23 mouse cellular contexts compared by ENCODE assay signal in genomic region chr5:22452452-22452851, GRCm38 (mm10).
DNase-seq lines count a peak whose midpoint lies in the region; ATAC-seq and TF ChIP-seq lines count a peak whose summit lies in the region.
"Had no signal": no experiment of that assay in that cellular context is flagged by ENCODE, and none has a peak within 500 bp of the region (broad histone marks: within the 10 kb centered on the region; RNA-seq: fewer than 3 reads in every experiment).

No protein-coding gene starts in this region.

- no peaks in the 10 kb centered on the region for H3K9me3 ChIP-seq in hindbrain, embryonic 11.5 days (ENCODE audit: control insufficient read depth, low read length)
- H3K9me3 ChIP-seq in hindbrain, postnatal 0 days (ENCODE audit: low read length) = no peaks in the 10 kb centered on the region
- no peaks in the 10 kb centered on the region for H3K9me3 ChIP-seq in midbrain, embryonic 16.5 days (replicated peaks; ENCODE audit: control insufficient read depth, low read length, poor library complexity, severe bottlenecking)
- H3K9me3 ChIP-seq: embryonic facial prominence, embryonic 13.5 days; forebrain, embryonic 13.5 days; G1E; heart, embryonic 10.5 days; kidney, embryonic 15.5 days; stomach, embryonic 15.5 days had no signal

- DNase-seq in A20 (ENCODE audit: low read depth, low spot score) = peak; percentile 90
- peak; percentile 19 for DNase-seq in hindbrain, embryonic 11.5 days (ENCODE audit: low spot score)
- no peak for DNase-seq in hindbrain, postnatal 0 days (ENCODE audit: low spot score)
- no peak for DNase-seq in heart, postnatal 14 days
- no peak for DNase-seq in embryo, embryonic 9.5 days (ENCODE audit: extremely low spot score)
- DNase-seq in layer of hippocampus, adult 18-20 months (ENCODE audit: low spot score in 2 of 2) = no peak
- DNase-seq: adrenal gland, adult 2 months; cerebellum, adult 18-20 months; cerebellum, postnatal 14 days; liver, postnatal 0 days; thymus, postnatal 36 days had no signal

- 49% methylated on average over 9 of the region's 9 CpGs for WGBS in hindbrain, embryonic 11.5 days
- 20% methylated on average over 9 of the region's 9 CpGs for WGBS in hindbrain, postnatal 0 days
- WGBS in midbrain, embryonic 16.5 days = 52% methylated on average over 9 of the region's 9 CpGs

- no peak overlapping the region for H3K4me3 ChIP-seq in hindbrain, embryonic 11.5 days (ENCODE audit: low read depth, low read length)
- no peak overlapping the region for H3K4me3 ChIP-seq in hindbrain, postnatal 0 days (ENCODE audit: low read length)
- no peak overlapping the region for H3K4me3 ChIP-seq in midbrain, embryonic 16.5 days (ENCODE audit: low read depth, low read length)
- H3K4me3 ChIP-seq: embryonic facial prominence, embryonic 13.5 days; forebrain, embryonic 13.5 days; heart, embryonic 10.5 days; kidney, embryonic 15.5 days; stomach, embryonic 15.5 days had no signal

- H3K9ac ChIP-seq in hindbrain, embryonic 11.5 days (ENCODE audit: low read depth, low read length) = no peak overlapping the region
- no peak overlapping the region for H3K9ac ChIP-seq in hindbrain, postnatal 0 days (replicated peaks; ENCODE audit: low read length)
- no peak overlapping the region for H3K9ac ChIP-seq in midbrain, embryonic 16.5 days (ENCODE audit: low read depth, low read length)
- H3K9ac ChIP-seq: embryonic facial prominence, embryonic 13.5 days; forebrain, embryonic 13.5 days; kidney, embryonic 15.5 days; liver, postnatal 0 days; stomach, embryonic 15.5 days had no signal

- TF ChIP-seq CTCF in hindbrain, postnatal 0 days (IDR thresholded peaks at IDR 0.05; ENCODE audit: low read depth) = no peak

- no peaks in the 10 kb centered on the region for H3K4me1 ChIP-seq in hindbrain, embryonic 11.5 days (replicated peaks; ENCODE audit: control insufficient read depth, insufficient read depth, low read length)
- H3K4me1 ChIP-seq in hindbrain, postnatal 0 days (ENCODE audit: insufficient read depth, low read length) = no peaks in the 10 kb centered on the region
- H3K4me1 ChIP-seq in midbrain, embryonic 16.5 days (ENCODE audit: control insufficient read depth, insufficient read depth, low read length) = peaks cover 7% of the 10 kb centered on the region
- H3K4me1 ChIP-seq: embryonic facial prominence, embryonic 13.5 days; forebrain, embryonic 13.5 days; heart, embryonic 10.5 days; kidney, embryonic 15.5 days; stomach, embryonic 15.5 days had no signal

- H3K4me2 ChIP-seq in hindbrain, embryonic 11.5 days (replicated peaks; ENCODE audit: low read depth, low read length) = 0 out of 2 replicates have a peak overlapping the region, but pooled peaks have one; percentile 2
- peak overlapping the region; percentile 38 for H3K4me2 ChIP-seq in hindbrain, postnatal 0 days (ENCODE audit: low read depth, low read length)
- H3K4me2 ChIP-seq in midbrain, embryonic 16.5 days (ENCODE audit: low read length) = peak overlapping the region; percentile 20
- H3K4me2 ChIP-seq: embryonic facial prominence, embryonic 13.5 days; forebrain, embryonic 13.5 days; kidney, embryonic 15.5 days; stomach, embryonic 15.5 days had no signal

- H3K36me3 ChIP-seq in hindbrain, embryonic 11.5 days (ENCODE audit: control insufficient read depth, insufficient read depth, low read length) = no peaks in the 10 kb centered on the region
- no peaks in the 10 kb centered on the region for H3K36me3 ChIP-seq in hindbrain, postnatal 0 days (ENCODE audit: insufficient read depth, low read length)
- H3K36me3 ChIP-seq in midbrain, embryonic 16.5 days (ENCODE audit: control insufficient read depth, insufficient read depth, low read length) = no peaks in the 10 kb centered on the region
- H3K36me3 ChIP-seq: embryonic facial prominence, embryonic 13.5 days; G1E; heart, embryonic 10.5 days; kidney, embryonic 15.5 days; stomach, embryonic 15.5 days had no signal

- peak; percentile 58; the same call in 1 of the 2 replicates for ATAC-seq in hindbrain, embryonic 11.5 days (ENCODE audit: low FRiP score)
- ATAC-seq in hindbrain, postnatal 0 days = no peak
- ATAC-seq in midbrain, embryonic 16.5 days = no peak
- ATAC-seq in erythroblast, adult 5-6 weeks (replicated peaks; ENCODE audit: low FRiP score, poor library complexity, severe bottlenecking) = no peak
- ATAC-seq: forebrain, embryonic 13.5 days; intestine, embryonic 16.5 days; liver, postnatal 0 days; lung, postnatal 0 days; Patski had no signal

- intact Hi-C loops in heart, postnatal 14 days (cut with DNase I) = no loop called here

- H3K27ac ChIP-seq in hindbrain, embryonic 11.5 days (ENCODE audit: low read depth, low read length) = 0 out of 2 replicates have a peak overlapping the region, but pooled peaks have one; percentile 27
- no peak overlapping the region for H3K27ac ChIP-seq in hindbrain, postnatal 0 days
- no peak overlapping the region for H3K27ac ChIP-seq in midbrain, embryonic 16.5 days (ENCODE audit: low read length)
- H3K27ac ChIP-seq: embryonic facial prominence, embryonic 13.5 days; forebrain, embryonic 13.5 days; heart, embryonic 10.5 days; kidney, embryonic 15.5 days; macrophage; stomach, embryonic 15.5 days had no signal

- H3K27me3 ChIP-seq in hindbrain, embryonic 11.5 days (ENCODE audit: control insufficient read depth, insufficient read depth, low read length) = no peaks in the 10 kb centered on the region
- H3K27me3 ChIP-seq in hindbrain, postnatal 0 days (ENCODE audit: insufficient read depth, low read length) = no peaks in the 10 kb centered on the region
- H3K27me3 ChIP-seq in midbrain, embryonic 16.5 days (ENCODE audit: control insufficient read depth, insufficient read depth, low read depth, low read length) = no peaks in the 10 kb centered on the region
- H3K27me3 ChIP-seq: embryonic facial prominence, embryonic 13.5 days; forebrain, embryonic 13.5 days; kidney, embryonic 15.5 days; stomach, embryonic 15.5 days had no signal

Comparison
In these comparisons a context has a peak if more than half of its experiments do, and no peak if none do; other contexts are left out.
1. DNase-seq: peak in A20 (single experiment) and hindbrain, embryonic 11.5 days (single experiment); none in hindbrain, postnatal 0 days (single experiment), heart, postnatal 14 days (0 of 2), embryo, embryonic 9.5 days (single experiment) and layer of hippocampus, adult 18-20 months (0 of 2).
2. Peak in every context shown above with its lines, with median percentiles within 50 percentile points of each other: H3K4me2 ChIP-seq.